Mouse (Mus musculus): ENCODE measurements around the gene Plxna4. TPM values are rescaled to one million over a fixed set of nuclear protein-coding genes. Genes with fewer than 3 reads are reported as not detected.

Plxna4 gene
- polyA plus RNA-seq, 1 experiment from 2014 or later: 0.91 TPM

GRCm38 (mm10) chr6:32362421-32362820, 225.6 kb downstream of the Plxna4 start:
- Histone ChIP-seq H3K4me1 (replicated peaks; ENCODE audit: control insufficient read depth, insufficient read depth, low read length) (no peaks in the 10 kb centered on the region), H3K27me3 (replicated peaks; ENCODE audit: control insufficient read depth, insufficient read depth, low read length) (no peaks in the 10 kb centered on the region), H3K4me2 (replicated peaks; ENCODE audit: low read depth) (no peak overlapping the region), H3K36me3 (ENCODE audit: control insufficient read depth, insufficient read depth) (no peaks in the 10 kb centered on the region), H3K27ac (ENCODE audit: low read depth, low read length) (no peak overlapping the region), H3K9me3 (ENCODE audit: control insufficient read depth) (no peaks in the 10 kb centered on the region), H3K4me3 (ENCODE audit: low read depth, low read length) (no peak overlapping the region), H3K9ac (ENCODE audit: low read depth, low read length) (no peak overlapping the region)
- no peak for ATAC-seq
- TF ChIP-seq CTCF (IDR thresholded peaks at IDR 0.05; ENCODE audit: low read depth): no peak
- 66% methylated on average over 4 of the region's 4 CpGs for WGBS

- no peak for ATAC-seq
Measured at GRCm38 (mm10) chr6:32359675-32360074, 228.3 kb downstream of the Plxna4 start.

GRCm38 (mm10) chr6:32357497-32357896, 230.5 kb downstream of the Plxna4 start:
- no peak overlapping the region for H3K9ac ChIP-seq (ENCODE audit: low read depth, low read length)

More at GRCm38 (mm10) chr6:32359675-32360074, 228.3 kb downstream of the Plxna4 start:
- TF ChIP-seq CTCF (IDR thresholded peaks at IDR 0.05; ENCODE audit: low read depth): no peak
- Histone ChIP-seq H3K4me3 (ENCODE audit: low read depth, low read length) (no peak overlapping the region), H3K27me3 (replicated peaks; ENCODE audit: control insufficient read depth, insufficient read depth, low read length) (no peaks in the 10 kb centered on the region), H3K27ac (ENCODE audit: low read depth, low read length) (no peak overlapping the region), H3K9me3 (ENCODE audit: control insufficient read depth) (no peaks in the 10 kb centered on the region), H3K36me3 (ENCODE audit: control insufficient read depth, insufficient read depth) (no peaks in the 10 kb centered on the region), H3K4me2 (replicated peaks; ENCODE audit: low read depth) (no peak overlapping the region), H3K4me1 (replicated peaks; ENCODE audit: control insufficient read depth, insufficient read depth, low read length) (no peaks in the 10 kb centered on the region), H3K9ac (ENCODE audit: low read depth, low read length) (no peak overlapping the region)
- 68% methylated on average over 3 of the region's 3 CpGs for WGBS

GRCm38 (mm10) chr6:32355559-32355958, 232.4 kb downstream of the Plxna4 start:
- H3K4me3 ChIP-seq (ENCODE audit: low read depth, low read length): no peak overlapping the region
- no peaks in the 10 kb centered on the region for H3K36me3 ChIP-seq (ENCODE audit: control insufficient read depth, insufficient read depth)
- WGBS: 73% methylated on average over 4 of the region's 4 CpGs
- no peak overlapping the region for H3K27ac ChIP-seq (ENCODE audit: low read depth, low read length)
- H3K9ac ChIP-seq (ENCODE audit: low read depth, low read length): no peak overlapping the region
- ATAC-seq: no peak
- TF ChIP-seq CTCF (IDR thresholded peaks at IDR 0.05; ENCODE audit: low read depth): no peak
- H3K27me3 ChIP-seq (replicated peaks; ENCODE audit: control insufficient read depth, insufficient read depth, low read length): no peaks in the 10 kb centered on the region
- no peaks in the 10 kb centered on the region for H3K9me3 ChIP-seq (ENCODE audit: control insufficient read depth)
- no peaks in the 10 kb centered on the region for H3K4me1 ChIP-seq (replicated peaks; ENCODE audit: control insufficient read depth, insufficient read depth, low read length)
- H3K4me2 ChIP-seq (replicated peaks; ENCODE audit: low read depth): no peak overlapping the region

More at GRCm38 (mm10) chr6:32357497-32357896, 230.5 kb downstream of the Plxna4 start:
- Histone ChIP-seq H3K4me3 (ENCODE audit: low read depth, low read length) (no peak overlapping the region), H3K4me1 (replicated peaks; ENCODE audit: control insufficient read depth, insufficient read depth, low read length) (no peaks in the 10 kb centered on the region), H3K9me3 (ENCODE audit: control insufficient read depth) (no peaks in the 10 kb centered on the region), H3K27ac (ENCODE audit: low read depth, low read length) (no peak overlapping the region), H3K27me3 (replicated peaks; ENCODE audit: control insufficient read depth, insufficient read depth, low read length) (no peaks in the 10 kb centered on the region), H3K36me3 (ENCODE audit: control insufficient read depth, insufficient read depth) (no peaks in the 10 kb centered on the region), H3K4me2 (replicated peaks; ENCODE audit: low read depth) (no peak overlapping the region)
- ATAC-seq: no peak
- TF ChIP-seq CTCF (IDR thresholded peaks at IDR 0.05; ENCODE audit: low read depth): no peak
- WGBS: 67% methylated on average over 5 of the region's 5 CpGs

- no peak for TF ChIP-seq CTCF (IDR thresholded peaks at IDR 0.05; ENCODE audit: low read depth)
- Histone ChIP-seq H3K9ac (ENCODE audit: low read depth, low read length) (no peak overlapping the region), H3K9me3 (ENCODE audit: control insufficient read depth) (no peaks in the 10 kb centered on the region), H3K4me1 (replicated peaks; ENCODE audit: control insufficient read depth, insufficient read depth, low read length) (no peaks in the 10 kb centered on the region), H3K36me3 (ENCODE audit: control insufficient read depth, insufficient read depth) (no peaks in the 10 kb centered on the region), H3K4me3 (ENCODE audit: low read depth, low read length) (no peak overlapping the region), H3K4me2 (replicated peaks; ENCODE audit: low read depth) (no peak overlapping the region), H3K27ac (ENCODE audit: low read depth, low read length) (no peak overlapping the region), H3K27me3 (replicated peaks; ENCODE audit: control insufficient read depth, insufficient read depth, low read length) (no peaks in the 10 kb centered on the region)
- 74% methylated on average over 2 of the region's 2 CpGs for WGBS
- ATAC-seq: no peak
Measured at GRCm38 (mm10) chr6:32348996-32349395, 239.0 kb downstream of the Plxna4 start.

- H3K4me3 ChIP-seq (ENCODE audit: low read depth, low read length): no peak overlapping the region
- H3K4me2 ChIP-seq (replicated peaks; ENCODE audit: low read depth): no peak overlapping the region
- H3K27ac ChIP-seq (ENCODE audit: low read depth, low read length): no peak overlapping the region
- H3K9me3 ChIP-seq (ENCODE audit: control insufficient read depth): no peaks in the 10 kb centered on the region
- no peak for ATAC-seq
- 58% methylated on average over 6 of the region's 6 CpGs for whole genome bisulfite sequencing
- no peaks in the 10 kb centered on the region for H3K4me1 ChIP-seq (replicated peaks; ENCODE audit: control insufficient read depth, insufficient read depth, low read length)
- H3K36me3 ChIP-seq (ENCODE audit: control insufficient read depth, insufficient read depth): no peaks in the 10 kb centered on the region
- TF ChIP-seq CTCF (IDR thresholded peaks at IDR 0.05; ENCODE audit: low read depth): no peak
- H3K27me3 ChIP-seq (replicated peaks; ENCODE audit: control insufficient read depth, insufficient read depth, low read length): no peaks in the 10 kb centered on the region
- H3K9ac ChIP-seq (ENCODE audit: low read depth, low read length): no peak overlapping the region
Measured at GRCm38 (mm10) chr6:32348126-32348525, 239.9 kb downstream of the Plxna4 start.

GRCm38 (mm10) chr6:32346015-32346414, 242.0 kb downstream of the Plxna4 start:
- Histone ChIP-seq H3K27ac (ENCODE audit: low read depth, low read length) (no peak overlapping the region), H3K9me3 (ENCODE audit: control insufficient read depth) (no peaks in the 10 kb centered on the region), H3K27me3 (replicated peaks; ENCODE audit: control insufficient read depth, insufficient read depth, low read length) (no peaks in the 10 kb centered on the region), H3K36me3 (ENCODE audit: control insufficient read depth, insufficient read depth) (no peaks in the 10 kb centered on the region), H3K4me1 (replicated peaks; ENCODE audit: control insufficient read depth, insufficient read depth, low read length) (no peaks in the 10 kb centered on the region), H3K4me2 (replicated peaks; ENCODE audit: low read depth) (no peak overlapping the region), H3K4me3 (ENCODE audit: low read depth, low read length) (no peak overlapping the region), H3K9ac (ENCODE audit: low read depth, low read length) (no peak overlapping the region)
- TF ChIP-seq CTCF (IDR thresholded peaks at IDR 0.05; ENCODE audit: low read depth): no peak
- no peak for ATAC-seq
- 89% methylated on average over 2 of the region's 2 CpGs for WGBS
